Mouse (Mus musculus): ENCODE data around the gene Tmbim1.

Gene Tmbim1

DNA sequence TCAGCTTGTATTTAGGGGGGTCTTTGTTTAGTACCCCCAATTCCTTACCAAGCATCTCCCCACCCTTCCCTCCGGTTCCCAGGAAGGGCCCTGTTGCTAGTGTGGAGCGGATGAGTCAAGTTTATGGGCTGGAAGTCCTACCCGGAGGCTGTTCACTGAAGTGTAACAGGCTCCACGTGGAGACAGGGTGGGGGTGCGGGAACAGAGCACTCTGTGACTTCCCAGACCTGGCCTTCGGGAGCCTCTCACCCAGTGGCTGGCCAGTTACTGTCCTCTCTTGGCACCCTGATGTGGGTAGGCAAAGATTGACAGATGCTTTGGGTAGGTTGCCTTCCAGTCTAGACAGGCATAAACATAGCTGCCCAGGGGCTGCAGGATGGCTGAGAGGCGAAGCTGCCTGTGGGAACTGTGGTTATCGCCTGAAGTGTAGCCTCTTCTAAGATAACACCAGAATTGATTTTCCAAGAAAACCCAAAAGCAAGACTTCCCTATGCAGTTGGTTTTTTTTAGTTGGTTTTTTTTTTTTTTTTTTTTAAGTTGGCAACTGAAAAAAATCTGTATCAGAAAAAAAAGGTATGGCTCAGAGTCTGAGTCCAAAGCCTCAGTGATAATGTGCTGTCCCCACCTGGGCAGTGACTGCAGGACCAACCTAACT lies 27.4 kb downstream of the Tmbim1 start:
- DNase-seq (ENCODE audit: low spot score): no peak

DNA sequence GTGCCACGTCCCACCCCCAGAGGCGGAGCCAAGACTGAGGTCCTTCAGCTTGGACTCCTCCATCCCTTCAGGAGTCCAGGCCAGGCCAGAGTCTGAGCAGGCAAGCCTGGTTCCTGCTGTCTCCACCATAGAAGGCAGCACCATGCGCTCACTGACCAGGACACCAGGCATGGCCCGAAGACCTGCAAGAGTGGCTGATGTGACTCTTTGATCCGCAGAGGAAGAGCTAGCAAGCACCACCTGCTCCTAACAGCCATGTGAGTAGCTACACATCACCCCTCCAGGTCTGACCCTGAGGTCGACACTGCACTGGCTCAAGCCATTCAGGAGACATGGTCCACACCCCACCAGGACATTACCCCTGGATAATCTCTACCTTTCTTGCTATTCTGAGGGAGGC lies 28.4 kb downstream of the Tmbim1 start:
- no peak for DNase-seq (ENCODE audit: low spot score)

DNA sequence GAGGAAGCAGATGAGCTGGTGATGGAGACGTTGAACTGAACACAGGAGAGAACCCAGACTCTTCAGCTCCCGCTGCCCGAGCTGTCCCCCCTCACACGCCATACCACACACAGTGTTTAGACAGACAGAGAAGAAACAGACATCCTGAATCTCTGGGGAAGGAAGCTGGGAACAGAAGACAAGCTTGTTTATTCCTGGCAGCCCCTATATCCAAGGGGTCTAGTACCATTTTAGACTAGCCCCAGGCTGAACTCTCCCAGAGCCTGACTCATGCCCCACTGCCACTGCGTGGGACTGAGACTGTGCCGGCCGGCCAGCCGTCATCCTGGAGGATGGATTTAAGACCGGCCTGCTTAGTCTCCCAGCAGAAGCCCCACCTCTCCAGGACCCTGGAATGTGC lies 30.4 kb downstream of the Tmbim1 start:
- no peak for DNase-seq (ENCODE audit: low spot score)

DNA sequence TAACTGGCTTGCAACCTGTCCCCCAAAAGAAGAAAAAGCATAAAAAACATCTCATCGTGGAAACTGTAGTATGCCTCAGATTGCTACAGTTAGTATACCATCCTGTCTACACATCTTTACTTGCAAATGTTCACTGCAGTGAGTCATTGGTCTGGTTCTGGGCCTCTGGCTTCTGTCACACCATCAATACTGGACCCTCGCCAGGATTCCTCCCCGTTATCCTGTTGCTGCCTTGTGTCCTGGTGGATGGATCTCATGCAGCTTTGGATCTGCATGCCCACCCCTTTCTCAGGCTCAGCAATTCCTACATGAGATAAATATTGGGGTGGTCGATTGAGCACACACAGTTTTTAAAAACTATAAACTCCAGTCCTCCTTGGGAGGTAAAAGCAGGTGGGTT lies 33.8 kb downstream of the Tmbim1 start:
- DNase-seq (ENCODE audit: low spot score): no peak

DNA sequence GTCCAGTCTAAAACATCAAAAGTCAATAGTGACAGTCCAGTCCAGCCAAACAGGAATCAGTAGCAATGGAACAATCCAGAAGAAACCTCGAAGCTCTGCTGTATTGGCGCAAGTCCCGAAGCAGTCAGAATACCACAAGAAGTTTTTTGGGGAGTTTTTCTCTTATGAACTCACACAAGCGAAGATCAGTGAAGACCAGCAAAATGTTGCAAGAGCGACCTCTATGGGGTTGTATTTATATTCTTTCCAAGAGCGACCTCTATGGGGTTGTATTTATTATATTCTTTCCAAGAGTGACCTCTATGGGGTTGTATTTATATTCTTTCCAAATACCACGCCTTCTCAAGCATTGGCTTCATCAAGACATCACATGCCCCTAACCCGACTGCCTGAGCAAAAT lies 36.7 kb downstream of the Tmbim1 start:
- DNase-seq (ENCODE audit: low spot score): no peak

DNA sequence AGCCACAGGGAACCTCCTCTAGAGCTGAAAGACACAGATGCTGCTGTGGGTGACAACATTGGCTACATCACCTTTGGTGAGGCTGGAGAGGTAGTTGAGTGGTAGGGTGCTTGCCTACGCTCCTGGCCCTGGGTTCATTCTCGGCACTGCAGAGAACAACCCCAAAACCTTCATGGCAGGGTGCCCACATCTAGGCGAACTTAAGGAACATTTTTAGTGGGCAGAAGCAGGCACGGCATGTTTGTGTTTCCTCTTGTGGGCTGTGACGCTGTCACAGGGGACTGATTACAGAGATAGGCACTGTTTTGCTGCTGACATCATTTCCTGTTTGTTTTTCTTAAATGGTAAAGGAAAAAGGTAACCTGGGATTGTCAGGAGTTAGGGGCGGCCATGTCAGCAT lies 42.9 kb downstream of the Tmbim1 start:
- DNase-seq (ENCODE audit: low spot score): no peak

DNA sequence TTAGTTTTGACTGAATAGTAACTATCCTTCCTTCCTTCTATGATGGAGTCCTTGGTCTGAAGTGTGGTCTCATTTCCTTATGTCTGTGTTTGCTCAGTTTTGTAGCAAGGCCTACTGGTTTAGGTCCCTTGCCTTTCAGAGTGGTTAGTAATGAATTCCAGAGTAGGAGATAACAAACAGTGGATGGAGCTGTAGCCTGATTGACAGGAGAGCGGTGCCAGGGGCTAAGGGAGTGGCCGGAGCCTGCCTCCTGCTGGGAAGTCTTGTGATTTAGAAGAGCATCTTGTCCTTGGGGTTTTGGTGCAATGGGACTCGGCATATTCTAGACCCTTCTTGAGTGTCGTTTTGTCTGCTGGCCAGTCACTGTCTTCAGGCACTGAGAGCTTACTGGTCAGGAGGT lies 48.6 kb downstream of the Tmbim1 start:
- DNase-seq (ENCODE audit: low spot score): no peak

DNA sequence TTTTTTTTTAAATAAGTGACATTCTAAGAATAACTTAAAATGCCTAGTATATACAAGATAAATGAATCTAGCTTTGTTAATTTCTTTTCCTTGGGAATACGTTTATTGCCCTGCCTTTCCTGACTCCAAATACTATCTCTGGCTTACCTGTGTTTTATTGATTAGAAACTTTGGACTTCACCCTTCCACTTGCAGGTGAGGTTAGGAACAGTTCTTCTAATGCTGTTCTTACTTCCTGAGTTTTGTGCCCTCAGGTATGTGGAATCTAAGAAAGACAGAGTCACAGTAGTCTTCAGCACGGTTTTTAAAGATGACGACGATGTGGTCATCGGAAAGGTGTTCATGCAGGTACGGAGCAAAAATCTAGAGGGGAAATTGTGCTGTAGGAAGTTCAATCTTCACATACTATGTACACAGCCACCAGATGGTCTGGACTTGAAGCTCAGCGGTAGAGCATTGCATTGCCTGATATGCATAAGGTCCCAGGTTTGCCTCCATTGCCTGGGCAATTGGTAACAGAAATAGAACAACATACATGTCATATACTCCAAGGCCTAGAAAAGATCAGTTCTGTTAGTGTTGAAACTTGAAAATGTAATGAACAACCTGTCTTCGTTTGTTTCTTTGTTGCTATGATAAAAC lies 49.6 kb downstream of the Tmbim1 start:
- DNase-seq (ENCODE audit: low spot score): no peak

DNA sequence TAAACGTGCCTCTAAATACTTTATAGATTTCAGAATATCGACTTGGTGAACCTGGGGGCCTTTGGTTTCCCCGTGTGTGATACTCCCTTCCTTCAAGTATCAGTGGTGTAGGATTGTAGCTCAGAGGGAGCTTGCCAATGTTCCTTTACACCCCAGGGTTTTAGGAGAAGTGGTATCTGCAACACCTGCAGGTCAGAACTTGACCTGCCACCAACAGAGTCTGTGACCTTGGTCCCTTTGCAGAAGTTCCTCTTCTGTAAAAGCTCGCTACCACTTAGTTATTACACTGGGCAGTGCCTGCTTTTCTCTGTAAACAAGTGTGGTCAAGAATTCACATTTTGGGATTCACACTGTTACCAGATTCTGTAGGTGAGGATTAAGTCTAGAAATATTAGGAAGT lies 55.3 kb downstream of the Tmbim1 start:
- no peak for DNase-seq (ENCODE audit: low spot score)

DNA sequence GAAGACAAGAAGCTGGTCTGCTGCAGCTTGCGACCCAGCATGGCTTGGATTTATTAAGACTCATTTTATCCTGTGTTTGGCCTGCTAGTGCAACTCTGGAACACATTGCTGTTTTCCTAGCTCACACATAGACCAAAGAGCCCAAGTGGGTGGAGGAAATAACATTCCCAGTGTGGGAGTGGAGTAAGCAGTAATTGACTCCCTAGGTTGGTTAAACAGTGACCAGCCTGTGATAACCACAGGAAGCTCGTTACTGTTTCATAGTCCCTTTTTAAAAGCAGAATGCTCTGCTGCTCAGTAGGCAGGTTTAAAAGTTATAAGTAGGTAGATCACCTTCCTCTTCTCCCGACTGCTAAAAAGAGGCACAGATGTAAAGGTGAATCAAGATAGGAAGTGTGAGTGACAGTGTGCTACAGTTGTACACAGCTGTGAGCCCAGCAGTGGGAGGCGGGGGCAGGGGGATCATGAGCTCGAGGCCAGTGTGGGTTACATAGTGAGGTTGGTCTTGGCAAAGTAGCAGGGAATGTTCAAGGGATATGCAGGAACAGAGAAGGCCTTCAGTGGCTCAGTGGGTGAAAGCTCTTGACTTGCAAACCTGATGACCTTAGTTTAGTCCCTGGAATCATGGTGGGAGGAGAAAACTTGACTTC lies 56.0 kb downstream of the Tmbim1 start:
- DNase-seq (ENCODE audit: low spot score): peak; percentile 23

DNA sequence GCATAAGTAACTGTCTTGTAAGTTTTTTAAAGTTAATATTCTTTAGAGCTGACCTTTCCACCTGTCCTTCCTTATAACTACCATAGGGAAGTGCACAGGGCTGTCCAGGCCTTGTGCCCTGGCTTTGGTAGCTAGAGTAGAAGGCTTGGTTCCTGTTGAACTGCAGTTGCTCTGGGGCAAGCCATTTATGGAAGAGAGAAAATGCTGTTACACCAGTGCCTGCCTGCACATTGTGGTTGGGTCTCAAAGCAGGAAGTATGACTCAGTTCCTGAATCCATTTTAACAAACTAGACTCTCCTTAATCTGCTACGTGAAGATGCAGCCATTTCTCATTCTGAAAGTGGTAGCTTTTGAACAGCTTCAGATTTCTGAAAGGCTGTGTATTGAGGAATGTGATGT lies 56.6 kb downstream of the Tmbim1 start:
- DNase-seq (ENCODE audit: low spot score): peak; percentile 52

DNA sequence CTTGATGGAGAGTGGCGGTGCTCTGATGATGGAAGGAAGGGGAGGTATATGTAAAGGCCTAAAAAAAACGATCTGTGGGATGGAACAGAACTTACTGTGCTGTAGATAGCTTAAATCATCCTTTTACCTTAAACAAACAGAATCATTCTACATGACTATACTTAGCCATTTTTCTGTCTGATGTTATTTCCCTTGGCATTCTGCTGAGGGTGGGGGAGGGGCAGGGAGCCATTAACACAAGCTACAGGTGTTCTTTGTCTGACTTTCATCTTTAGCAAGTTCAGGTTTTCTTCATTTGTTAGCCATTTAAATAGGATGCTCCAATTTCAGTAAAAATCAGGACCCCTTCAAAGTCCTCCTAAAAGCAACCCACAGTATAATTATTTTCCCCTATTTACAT lies 59.9 kb downstream of the Tmbim1 start:
- no peak for DNase-seq (ENCODE audit: low spot score)

DNA sequence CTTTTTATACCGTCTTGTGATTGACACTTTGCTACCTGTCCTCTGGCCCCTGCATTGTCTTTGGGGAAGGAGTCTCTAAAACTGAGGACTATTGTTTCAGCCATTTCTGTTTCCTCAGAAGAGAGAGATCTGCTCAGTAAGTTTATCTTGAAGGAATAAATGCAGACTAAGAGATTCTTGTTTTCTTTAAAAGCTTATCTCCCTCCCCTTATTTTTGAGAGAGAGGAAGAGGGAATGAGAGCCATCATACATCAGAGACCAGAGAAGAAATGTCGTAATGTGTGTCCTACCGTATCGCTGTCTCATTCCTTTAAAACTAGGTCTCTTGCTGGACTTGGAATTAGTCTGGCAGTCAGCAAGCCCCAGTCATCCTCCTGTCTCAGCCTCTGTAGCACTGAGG lies 64.6 kb downstream of the Tmbim1 start:
- DNase-seq (ENCODE audit: low spot score): no peak

DNA sequence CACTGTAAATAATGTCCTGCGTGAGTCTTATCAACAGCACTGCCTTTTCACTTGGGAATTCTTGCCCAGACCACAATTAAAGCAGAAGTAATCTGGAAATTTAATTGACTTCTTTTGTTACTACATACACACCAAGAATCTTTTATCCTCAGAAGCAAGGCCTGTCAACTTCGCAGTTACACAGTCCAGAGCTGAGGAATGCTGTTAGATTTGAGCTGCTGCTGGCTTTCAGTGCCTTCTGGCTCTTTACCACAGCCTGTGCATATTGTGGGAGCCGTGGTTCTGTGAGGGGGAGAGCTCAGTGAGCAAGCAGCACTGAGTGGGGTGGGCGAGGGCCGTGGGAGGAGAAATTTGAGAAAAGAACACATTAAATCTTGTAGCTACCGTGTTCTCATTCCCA lies 65.1 kb downstream of the Tmbim1 start:
- no peak for DNase-seq (ENCODE audit: low spot score)

DNA sequence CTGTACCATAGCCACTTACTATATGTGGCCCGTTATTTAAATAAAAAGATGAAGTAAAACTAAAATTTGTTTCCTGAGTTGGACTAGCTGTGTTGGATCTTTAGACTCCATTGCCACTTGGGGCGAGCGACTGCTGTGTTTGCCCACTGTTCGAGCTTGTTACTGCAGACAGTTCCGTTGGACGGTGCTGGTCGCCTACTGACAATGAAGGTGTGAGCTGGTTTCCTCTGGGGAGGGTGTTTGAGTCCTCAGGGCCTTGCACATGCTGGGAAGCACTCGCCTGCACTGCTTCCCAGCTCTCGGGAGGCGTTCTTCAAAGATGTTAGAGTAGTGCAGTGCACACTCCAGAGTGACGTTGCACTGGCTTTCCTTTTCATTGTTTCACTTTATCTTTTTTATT lies 65.8 kb downstream of the Tmbim1 start:
- DNase-seq (ENCODE audit: low spot score): no peak

DNA sequence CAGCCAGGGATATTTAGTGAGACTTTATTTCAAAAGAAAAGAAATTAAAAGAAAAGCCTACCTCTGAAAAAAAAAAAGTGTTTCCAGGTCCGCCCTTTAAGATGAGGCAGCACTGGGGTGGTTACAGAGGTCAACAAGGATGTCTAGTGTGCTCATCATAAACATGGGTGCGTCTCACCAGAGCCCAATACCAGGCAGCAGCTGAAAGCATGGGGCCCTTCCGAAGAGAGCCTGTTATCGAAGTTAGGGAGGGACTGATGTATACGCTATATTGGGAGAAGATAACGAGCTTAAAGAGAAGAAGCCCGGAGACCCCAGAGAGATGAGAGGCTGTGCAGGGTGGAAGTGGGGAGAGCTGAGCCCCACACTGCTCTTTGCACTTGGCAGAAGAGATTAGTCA lies 66.3 kb downstream of the Tmbim1 start:
- no peak for DNase-seq (ENCODE audit: low spot score)
